Mouse (Mus musculus) kidney, adult 18-20 months (tissue): Measurements from ENCODE around the gene Vwc2.

Experiments
- DNase-seq: peaks from one replicate; pipeline ENCODE4 v3.0.0; 2021

Vwc2 gene

DNA sequence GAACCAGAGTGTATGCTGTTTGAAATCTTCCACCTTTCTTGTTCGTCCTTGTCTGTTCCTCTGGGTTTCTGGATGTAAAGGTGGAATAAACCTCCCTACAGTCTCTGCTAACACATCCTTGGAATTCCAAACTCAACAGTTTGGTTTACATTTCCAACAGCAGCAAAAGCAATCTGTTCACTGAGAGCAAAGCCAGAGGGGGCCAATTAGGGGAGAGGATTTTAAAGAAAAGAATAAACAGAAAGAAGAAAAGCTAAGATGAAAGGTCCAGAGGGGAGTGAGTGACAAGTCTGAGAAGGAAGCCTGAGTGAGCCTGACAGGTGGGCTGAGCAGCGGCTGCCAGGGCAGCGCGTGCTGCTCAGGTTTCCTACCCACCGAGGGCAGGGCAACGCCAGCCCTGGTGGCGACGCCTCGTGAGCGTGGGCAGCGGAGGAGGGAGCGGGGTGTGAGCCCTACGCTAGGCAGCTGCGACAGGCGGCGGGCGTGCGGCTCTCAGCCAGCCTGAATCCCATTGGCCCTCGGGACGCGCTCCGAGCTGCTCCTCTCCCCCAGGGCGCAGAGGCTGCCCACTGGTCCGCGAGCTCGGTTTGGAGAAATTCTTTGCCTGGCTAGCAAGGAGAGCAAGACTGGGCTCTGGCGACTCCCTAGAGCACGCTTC lies at the start of gene Vwc2:
TSS of gene Vwc2 (plus strand) at position 648 of the 658 bp plus-strand sequence.
- no peak for DNase-seq

GRCm38 (mm10) chr11:11088162-11088756 lies 25.8 kb upstream of the Vwc2 start:
- DNase-seq, result no peak

DNA sequence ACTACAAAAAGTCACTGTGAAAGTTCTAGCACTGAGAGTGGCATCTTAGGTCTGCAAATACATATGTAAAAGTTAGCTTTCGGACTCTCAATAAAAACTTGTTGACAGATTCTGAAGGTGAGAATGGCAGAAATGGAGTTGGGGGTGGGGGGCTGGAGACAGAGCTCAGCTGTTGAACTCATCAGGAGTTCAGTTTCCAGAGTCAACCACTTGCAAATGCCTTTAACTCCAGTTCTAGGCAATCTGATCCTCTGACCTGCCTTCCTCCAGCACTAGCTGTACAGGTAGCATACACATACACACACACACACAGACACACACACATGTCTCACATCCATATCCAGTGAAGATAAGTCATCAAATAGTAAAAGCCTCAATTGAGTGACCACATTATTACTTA lies 16.4 kb upstream of the Vwc2 start:
- no peak for DNase-seq

DNA sequence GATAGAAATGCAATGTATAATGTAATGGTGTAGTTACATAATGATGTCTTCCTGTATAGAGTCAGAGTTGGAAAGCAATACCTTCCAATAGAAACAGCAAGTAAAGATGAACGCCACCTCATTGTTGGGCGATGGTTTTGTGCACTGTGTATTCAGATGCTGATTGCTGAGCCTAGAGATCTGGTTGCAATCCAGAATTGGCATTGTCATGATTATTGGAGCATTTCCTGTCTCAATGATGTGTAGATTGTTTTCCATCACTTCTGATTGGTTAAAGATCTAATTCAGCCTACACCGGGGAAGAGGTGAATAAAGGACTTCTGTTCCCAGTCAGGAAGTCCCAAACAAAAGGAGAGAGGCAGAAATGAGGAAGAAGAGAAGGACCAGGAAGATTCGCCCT lies 15.7 kb upstream of the Vwc2 start:
- DNase-seq, result no peak

DNA sequence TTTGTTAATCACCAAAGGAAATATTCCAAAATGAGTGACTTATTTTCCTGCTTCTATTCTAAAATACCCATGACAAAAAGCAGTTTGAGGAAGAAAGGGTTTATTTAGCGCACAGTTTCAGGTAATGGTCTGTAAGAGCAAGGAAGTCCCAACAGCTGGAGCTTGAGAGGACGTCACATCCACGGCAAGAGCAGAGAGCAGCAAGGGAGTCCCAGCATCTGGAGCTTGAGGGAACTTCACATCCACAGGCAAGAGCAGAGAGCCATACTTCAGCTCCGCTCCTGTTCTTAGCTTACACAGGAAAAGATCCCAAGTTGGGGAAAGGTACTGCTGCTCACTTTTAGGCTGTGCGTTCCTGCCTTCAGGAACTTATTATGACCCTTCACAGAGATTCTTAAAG lies 15.0 kb upstream of the Vwc2 start:
- DNase-seq, result no peak

- no peak for DNase-seq
Observed at GRCm38 (mm10) chr11:11102182-11102581, 11.8 kb upstream of the Vwc2 start.

DNA sequence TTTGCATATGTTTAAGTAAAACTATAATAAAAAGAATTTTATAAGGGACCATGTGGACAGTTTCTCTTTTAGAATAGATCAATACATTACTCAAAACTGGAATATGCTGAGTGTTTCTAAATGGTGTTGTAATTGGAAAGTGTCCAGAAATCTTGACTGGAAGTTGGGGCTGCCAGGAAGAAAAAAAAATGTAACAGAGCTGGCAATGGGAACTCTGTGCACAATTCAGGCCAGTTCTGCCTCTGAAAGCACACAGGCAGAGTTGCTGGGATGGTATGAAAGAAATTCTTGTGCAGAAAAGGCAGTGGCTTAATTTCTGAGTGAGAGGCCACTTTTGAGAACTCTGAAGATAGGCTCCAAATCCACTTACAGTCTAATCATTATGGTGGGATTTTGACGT lies 11.4 kb upstream of the Vwc2 start:
- no peak for DNase-seq

DNA sequence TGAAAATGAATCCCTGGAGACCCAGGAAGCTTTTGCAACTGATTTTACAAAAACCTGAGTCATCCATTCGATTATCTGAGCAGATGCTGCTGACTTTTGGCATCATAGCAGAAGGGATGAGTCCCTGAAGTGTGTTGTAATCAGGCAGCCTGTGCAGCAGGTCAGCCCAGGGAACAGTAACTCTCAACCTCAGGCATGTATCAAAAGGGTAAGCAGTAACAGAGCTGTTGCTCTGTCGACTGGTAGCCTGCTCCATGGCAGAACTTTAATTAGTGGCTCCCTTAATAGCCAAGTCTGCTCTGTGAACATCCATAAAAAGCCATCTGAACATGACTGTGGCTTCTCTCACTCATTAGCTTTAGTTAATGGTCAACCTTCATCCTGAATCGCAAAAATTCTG lies 5.1 kb upstream of the Vwc2 start:
- DNase-seq, result no peak

GRCm38 (mm10) chr11:11114234-11115030 lies 409 bp downstream of the Vwc2 start:
- no peak for DNase-seq

- no peak for DNase-seq
Observed at GRCm38 (mm10) chr11:11115031-11115647, 1.1 kb downstream of the Vwc2 start.

DNA sequence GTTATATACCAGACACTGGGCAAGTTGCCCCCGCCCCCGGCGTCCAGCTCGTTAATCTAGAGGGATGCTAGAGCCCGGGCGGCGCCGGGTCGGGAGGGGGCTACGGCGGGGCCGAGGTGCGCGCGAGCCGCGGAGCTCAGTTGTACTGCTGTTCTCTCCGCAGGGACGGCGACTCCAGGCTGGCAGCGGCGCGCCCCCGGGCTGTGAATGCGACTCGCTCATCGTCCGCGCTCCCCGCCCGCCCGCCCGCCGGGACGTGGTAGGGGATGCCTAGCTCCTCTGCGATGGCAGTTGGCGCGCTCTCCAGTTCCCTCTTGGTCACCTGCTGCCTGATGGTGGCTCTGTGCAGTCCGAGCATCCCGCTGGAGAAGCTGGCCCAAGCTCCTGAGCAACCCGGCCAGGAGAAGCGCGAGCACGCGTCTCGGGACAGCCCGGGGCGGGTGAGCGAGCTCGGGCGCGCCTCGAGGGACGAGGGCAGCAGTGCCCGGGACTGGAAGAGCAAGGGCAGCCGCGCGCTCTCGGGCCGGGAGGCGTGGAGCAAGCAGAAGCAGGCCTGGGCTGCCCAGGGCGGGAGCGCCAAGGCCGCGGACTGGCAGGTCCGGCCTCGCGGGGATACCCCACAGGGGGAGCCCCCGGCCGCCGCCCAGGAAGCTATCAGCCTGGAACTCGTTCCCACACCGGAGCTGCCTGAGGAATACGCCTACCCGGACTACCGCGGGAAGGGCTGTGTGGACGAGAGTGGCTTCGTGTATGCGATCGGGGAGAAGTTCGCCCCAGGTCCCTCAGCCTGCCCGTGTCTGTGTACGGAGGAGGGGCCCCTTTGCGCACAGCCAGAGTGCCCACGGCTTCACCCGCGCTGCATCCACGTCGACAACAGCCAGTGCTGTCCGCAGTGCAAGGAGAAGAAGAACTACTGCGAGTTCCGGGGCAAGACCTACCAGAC lies 1.9 kb downstream of the Vwc2 start:
- DNase-seq, result no peak

GRCm38 (mm10) chr11:11116736-11117135 lies 2.7 kb downstream of the Vwc2 start:
- no peak for DNase-seq

- DNase-seq, result no peak
Observed at GRCm38 (mm10) chr11:11122866-11123265, 8.8 kb downstream of the Vwc2 start.

GRCm38 (mm10) chr11:11131414-11132077 lies 17.5 kb downstream of the Vwc2 start:
- DNase-seq, result no peak

DNA sequence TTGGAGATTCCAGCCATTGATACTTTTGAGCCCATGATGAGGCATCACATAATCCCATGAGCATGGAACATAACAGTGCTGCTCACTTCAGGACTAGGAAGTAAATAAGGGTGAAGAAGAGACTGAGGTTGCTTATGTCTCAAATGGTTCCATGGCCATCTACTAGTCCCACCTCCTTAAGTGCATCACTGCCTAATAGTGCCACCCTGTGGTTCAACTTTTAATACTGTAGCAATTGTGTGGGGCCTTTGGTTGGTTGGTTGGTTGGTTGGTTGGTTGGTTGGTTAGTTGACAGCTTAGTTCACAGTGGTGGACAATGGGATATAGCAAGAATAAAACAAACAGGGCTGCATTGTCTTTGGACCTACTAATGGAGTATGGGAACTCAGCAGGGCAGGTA lies 26.6 kb downstream of the Vwc2 start:
- DNase-seq, result no peak

GRCm38 (mm10) chr11:11152681-11153080 lies 38.7 kb downstream of the Vwc2 start:
- no peak for DNase-seq

GRCm38 (mm10) chr11:11171396-11171795 lies 57.4 kb downstream of the Vwc2 start:
- DNase-seq, result no peak

DNA sequence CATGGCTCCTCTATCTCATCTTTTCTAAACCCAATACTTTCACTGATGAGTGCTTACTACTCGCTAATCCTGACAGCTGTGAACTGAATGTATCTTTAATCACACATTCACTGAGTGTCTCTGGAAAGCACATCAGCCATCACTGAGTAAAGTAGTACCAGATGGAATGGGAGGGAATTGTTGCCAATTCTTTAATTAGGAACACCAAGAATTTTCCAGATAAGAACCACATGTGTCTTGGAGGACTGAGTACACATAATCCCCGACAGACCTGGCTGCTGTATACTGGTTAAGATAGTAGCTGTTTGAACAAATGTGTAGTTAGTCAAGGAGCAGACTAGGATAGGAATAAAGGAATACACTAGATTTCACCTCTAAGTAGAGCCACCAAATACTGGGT lies 61.2 kb downstream of the Vwc2 start:
- no peak for DNase-seq

DNA sequence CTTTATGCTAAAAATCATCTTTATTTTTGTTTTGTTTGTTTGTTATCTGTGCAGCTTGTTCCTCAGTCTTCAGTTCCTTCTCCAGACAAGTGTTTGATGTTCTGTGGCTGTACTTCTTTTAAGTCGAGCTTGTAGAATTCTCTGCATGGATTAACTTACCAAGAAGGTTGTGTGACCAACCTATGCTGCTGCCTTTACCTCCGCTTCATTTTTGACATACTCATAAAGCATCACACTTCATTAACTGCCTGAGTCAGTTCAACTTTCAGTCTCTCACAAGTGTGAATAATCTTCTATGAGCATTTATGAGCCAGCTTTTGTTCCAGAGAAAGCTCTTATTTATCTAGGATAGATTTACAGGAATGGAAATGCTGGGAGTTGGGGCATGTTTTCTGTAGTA lies 68.7 kb downstream of the Vwc2 start:
- no peak for DNase-seq

GRCm38 (mm10) chr11:11223162-11223561 lies 109.1 kb downstream of the Vwc2 start:
- DNase-seq, result no peak

DNA sequence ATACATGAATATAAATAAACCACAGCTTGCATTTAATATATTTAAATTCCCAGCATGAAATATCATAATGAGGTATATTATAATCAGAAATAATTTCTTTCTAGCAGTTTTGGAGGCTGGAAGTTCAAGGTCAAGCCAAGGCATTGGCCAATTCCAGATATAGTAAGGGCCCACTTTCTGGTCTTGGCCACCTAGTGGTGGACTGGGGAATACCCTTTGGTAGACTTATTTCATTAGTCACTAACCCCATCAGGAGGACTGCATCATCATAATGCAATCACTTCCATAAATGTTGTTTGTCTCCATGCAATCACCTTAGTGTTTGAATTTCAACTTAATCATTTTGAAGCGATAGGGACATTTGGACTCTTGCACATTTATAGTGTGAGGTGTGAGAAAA lies 125.3 kb downstream of the Vwc2 start:
- no peak for DNase-seq
